Mouse (Mus musculus) ZHBTc4 (cell line): ENCODE data around the gene Grid1.
A peak's percentile ranks its signal among the peaks of the same experiment; 100 is the strongest.

Experiments
- DNase-seq: peaks from one replicate; pipeline ENCODE4 v3.0.0-alpha.2; 2011; ENCODE audit warnings: low read depth, low spot score

Grid1 gene

DNA sequence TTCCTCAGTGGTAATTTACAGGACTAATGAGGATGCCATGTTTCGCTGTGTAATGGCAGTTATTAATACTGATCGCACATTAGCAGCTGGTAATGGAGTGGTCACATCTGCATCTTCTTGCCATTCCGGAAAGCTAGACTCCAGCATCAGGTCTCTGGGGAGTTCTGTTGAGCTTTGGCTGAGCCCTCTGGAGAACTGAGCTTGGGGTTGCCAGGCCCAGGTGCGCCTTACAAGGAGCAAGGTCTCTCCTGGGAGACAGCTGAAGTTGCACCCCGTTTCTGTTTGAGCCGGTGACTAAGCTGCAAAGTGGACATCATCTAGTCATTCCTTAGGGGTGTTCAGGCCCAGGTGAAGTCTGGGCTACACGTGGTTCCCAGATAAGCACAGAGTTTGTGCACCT is 186.8 kb downstream of the Grid1 start:
- no peak for DNase-seq

DNA sequence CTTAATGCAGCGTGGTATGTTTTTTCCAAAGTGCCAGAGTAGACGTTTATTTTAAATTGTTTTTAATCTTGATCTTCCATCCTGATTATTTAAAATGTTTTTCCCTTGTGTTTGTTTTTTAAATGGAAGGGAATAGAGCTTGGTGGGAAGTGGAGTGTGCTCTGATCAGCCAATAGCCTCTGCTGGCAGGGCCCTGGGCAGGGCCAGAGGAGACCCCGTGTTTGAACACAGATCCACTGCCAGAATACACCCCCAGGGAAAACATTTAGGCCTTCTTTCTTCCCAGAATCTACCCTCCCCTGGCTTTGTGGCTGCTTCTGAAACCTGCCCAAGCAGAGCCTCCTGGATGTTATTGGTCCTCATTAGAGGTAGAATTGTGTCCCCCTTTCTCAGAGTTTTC is 188.8 kb downstream of the Grid1 start:
- no peak for DNase-seq

GRCm38 (mm10) chr14:35009074-35009473 is 189.2 kb downstream of the Grid1 start:
- DNase-seq, result peak; percentile 83

- DNase-seq, result peak; percentile 68
Observed at GRCm38 (mm10) chr14:35026686-35027085, 206.8 kb downstream of the Grid1 start.

DNA sequence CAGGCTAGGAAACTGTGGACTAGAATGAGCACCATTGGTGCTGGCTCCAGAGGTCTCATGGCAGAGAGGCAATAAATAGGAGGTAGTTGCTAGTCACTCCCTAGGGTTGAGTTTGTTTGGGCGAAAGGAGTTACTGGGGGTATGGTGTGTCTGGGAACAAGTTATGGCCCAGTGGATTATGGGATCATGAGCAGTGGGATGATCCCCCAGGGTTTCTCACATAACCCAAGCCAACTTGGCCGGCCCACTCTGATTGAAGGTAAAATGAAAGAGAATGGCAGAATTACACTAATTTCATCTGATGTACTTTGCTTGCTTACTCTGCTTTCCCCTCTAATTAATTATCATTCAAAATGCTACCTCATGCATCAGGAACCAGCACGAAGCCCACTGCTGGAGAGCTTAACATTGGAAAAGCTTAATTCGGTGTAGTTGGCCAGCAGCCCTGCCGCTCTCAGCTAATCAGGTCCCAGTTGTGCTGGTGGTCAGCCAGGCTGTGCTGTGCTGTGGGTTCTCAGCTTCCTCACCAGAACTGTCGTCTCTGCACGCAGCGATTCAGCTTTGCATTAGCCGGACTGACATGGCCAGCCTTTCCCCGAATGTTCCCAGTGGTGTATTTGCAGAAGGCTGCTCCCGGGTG is 207.7 kb downstream of the Grid1 start:
- DNase-seq, result no peak

GRCm38 (mm10) chr14:35029626-35030025 is 209.7 kb downstream of the Grid1 start:
- no peak for DNase-seq

DNA sequence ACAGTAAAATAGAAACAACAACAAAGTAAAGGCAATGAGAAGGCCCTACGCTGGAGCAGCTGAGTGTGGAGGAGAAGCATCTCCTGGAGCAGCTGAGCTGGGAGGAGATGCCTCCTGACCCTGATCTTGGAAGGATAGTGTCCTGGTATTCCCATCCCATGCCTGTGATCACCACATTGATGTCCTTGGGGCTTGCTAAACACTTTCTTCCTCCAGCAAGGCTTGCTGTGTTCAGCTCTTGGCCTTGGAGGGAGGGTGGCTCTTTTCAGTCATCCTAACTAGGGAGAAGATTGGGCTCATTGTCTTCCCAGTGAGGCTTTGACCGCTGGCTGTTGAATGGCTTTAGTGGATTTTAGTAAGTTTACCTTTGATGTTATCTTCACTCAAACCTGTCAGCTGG is 210.4 kb downstream of the Grid1 start:
- DNase-seq, result peak; percentile 14

GRCm38 (mm10) chr14:35032283-35032682 is 212.4 kb downstream of the Grid1 start:
- no peak for DNase-seq

- DNase-seq, result no peak
Observed at GRCm38 (mm10) chr14:35044268-35044667, 224.4 kb downstream of the Grid1 start.

GRCm38 (mm10) chr14:35044918-35045698 is 225.2 kb downstream of the Grid1 start:
- no peak for DNase-seq

DNA sequence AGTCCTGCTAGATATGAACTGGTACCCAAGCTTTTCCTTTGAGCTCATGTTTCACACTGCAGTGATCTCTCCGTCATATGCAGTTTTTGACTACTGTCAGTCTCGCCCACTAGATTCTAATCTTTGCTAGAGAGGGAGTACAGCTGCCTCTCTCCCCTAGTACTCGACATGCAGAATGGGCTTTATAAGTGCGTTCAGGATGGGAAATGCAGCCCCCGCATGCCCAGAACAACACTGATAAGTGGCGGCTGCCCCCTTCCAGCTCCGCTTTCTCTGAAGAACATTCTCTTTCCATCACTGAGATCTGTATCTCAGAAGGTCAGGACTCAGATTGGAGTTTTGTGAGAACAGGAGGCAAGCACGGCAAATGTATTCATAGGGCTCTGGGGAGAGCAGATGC is 229.3 kb downstream of the Grid1 start:
- no peak for DNase-seq

- no peak for DNase-seq
Observed at GRCm38 (mm10) chr14:35054139-35054538, 234.2 kb downstream of the Grid1 start.

DNA sequence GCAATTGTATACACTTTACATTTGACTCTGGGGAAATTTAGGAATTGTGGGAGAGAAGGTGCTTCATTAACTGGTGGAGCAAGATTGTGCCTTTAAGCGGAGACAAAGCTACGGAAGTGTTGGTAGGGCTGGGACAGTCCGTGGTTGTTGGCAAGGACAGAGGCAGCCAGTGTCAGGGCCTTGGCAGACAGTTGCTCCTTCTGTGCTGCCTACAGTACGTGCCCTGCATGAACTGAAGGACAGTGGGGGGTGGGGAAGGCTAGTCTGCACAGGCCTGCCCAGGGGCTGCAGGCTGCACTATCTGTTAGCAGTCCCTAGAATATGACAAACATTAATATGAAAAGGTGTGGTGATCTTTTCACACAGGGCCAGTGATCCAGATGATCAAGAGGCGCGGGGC is 254.7 kb downstream of the Grid1 start:
- no peak for DNase-seq

DNA sequence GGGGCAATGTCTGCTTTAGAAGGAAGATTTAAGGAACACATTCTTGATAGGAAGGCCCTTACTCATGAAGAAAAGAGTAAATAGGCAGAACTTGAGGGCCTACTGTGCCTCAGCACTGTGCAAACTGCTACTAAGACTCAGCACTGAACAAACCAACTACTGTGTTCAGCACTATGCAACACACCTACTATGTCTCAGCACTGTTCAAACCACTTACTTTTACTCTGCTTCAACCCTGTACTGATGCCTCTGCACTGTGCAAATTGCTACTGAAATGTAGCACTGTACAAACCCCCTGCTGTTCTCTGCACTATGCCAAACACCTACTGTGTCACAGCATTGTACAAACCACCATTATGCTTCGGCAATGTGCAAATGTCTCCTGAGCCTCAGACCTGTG is 260.0 kb downstream of the Grid1 start:
- no peak for DNase-seq

GRCm38 (mm10) chr14:35092646-35093045 is 272.7 kb downstream of the Grid1 start:
- DNase-seq, result no peak

DNA sequence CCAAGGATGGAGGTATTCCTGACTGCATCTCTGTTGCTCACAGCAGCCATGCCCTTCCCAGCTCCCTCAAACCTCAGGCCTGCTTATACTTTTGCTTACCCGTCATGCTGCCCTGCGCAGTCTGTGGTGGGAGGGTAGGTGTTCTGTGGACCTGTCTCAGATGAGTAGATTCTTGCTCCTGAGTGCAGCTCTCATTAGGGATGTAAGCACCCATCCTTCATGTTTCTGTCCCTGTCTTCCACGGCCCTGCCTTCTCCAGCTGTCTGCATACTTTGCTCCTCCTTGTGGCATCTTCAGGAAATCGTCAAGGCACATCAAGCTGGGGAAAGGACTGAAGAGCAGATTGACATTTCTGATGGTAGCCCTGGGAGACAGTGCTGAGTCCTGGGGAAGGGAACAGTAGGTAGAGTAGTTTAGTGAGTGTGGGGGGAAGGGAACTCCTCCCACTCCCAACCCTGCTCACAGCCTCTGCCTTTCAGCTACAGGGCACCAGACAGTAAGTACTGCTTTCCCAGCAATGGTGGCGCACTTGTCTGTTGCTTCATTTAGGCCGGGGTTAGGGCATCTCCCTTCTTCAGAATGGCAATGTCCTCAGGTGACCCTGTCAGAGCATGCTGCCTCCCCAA is 273.8 kb downstream of the Grid1 start:
- DNase-seq, result peak; percentile 8

- no peak for DNase-seq
Observed at GRCm38 (mm10) chr14:35095506-35096059, 275.7 kb downstream of the Grid1 start.

DNA sequence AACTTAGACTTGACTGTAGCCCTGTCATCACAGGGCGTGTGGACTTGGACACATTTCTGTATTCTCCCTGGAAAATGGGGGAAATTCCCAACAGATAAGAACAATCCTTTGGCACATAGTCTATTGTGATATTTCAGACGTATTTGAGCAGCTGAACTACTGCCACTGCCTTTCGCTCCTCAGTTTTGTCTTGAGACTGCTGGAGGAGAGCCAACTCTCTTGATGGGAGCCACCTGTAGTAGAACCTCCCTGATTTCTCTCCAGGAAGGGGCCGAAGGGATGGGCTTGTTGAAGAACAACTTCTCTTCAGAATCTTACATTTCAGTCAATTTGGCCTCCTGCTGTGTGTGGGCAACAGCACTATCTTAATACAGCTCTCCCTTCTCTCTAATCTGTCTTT is 276.2 kb downstream of the Grid1 start:
- DNase-seq, result peak; percentile 21

- DNase-seq, result no peak
Observed at GRCm38 (mm10) chr14:35097166-35097565, 277.3 kb downstream of the Grid1 start.

GRCm38 (mm10) chr14:35103639-35104210 is 283.8 kb downstream of the Grid1 start:
- no peak for DNase-seq

DNA sequence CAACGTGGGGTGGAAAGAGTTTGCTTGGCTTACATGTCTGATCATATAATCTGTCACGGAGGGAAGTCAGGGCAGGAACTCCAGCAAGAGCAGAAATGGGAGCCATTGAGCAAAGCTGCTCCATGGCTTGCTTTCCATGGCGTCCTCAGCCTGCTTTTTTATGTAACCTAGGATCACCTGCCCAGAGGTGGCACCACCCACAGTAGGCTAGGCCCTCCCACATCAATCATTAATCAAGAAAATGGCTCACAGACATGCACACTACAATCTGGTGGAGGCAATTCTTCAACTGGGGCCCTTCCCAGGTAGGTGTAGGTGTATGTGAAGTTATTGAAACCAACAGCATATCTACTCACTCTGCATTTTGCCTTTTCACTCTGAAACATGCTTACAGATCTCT is 287.7 kb downstream of the Grid1 start:
- no peak for DNase-seq

DNA sequence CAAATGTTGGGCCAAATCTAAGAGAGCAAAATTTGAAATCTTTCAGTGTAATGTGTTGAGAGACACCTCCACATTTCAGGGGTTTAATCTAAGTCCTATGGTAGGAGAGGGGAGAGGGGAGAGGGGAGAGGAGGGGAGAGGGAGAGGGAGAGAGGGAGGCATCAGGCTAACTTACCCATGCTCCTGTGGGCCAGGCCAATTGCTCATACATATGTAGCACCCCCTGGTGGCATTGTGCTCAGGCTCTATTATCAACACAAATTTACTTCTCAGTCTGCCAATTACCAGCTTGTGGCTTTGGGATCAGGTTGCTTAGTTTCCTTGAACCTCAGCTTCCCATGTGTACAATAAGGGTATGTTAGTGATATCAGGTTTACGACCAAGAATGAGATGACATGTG is 291.0 kb downstream of the Grid1 start:
- peak; percentile 64 for DNase-seq
